Mouse (Mus musculus) hindbrain, embryonic 14.5 days (tissue): ENCODE measurements around the gene Csnk2a1. TPM values are rescaled to one million over a fixed set of nuclear protein-coding genes. Genes with fewer than 3 reads are reported as not detected.

ENCODE experiments used
- ATAC-seq: fragments of 200-750 bp; cut with Nextera tagmentation; 2 replicates; pipeline ENCODE4 v1.8.0; 2017; ENCODE audit warnings: moderate number of reproducible peaks, mild to moderate bottlenecking, moderate TSS enrichment, moderate library complexity; ENCODE audit not compliant: low FRiP score
- DNase-seq: peaks from one replicate; pipeline ENCODE4 v3.0.0-alpha.2; 2015; ENCODE audit warnings: low spot score
- H3K27ac ChIP-seq: fragments of 300-500 bp; sonication (generic); 2 replicates; pipeline ENCODE4 v1.5.1; 2014; ENCODE audit warnings: mild to moderate bottlenecking, moderate library complexity
- H3K27me3 ChIP-seq: fragments of 300-500 bp; sonication (generic); 2 replicates; pipeline ENCODE4 v1.6.1; 2014; ENCODE audit warnings: mild to moderate bottlenecking, low read length, mixed read lengths; ENCODE audit not compliant: control insufficient read depth, insufficient read depth
- H3K36me3 ChIP-seq: fragments of 300-500 bp; sonication (generic); replicated peaks from 2 replicates; pipeline ENCODE4 v1.6.1; 2014; ENCODE audit not compliant: control insufficient read depth, insufficient read depth
- H3K4me1 ChIP-seq: fragments of 300-500 bp; sonication (generic); replicated peaks from 2 replicates; pipeline ENCODE4 v1.6.1; 2014; ENCODE audit warnings: antibody characterized with exemption, low read length, mixed read lengths; ENCODE audit not compliant: control insufficient read depth, insufficient read depth
- H3K4me2 ChIP-seq: fragments of 300-500 bp; sonication (generic); replicated peaks from 2 replicates; pipeline ENCODE4 v1.6.1; 2014; ENCODE audit warnings: mild to moderate bottlenecking, moderate library complexity
- H3K4me3 ChIP-seq: fragments of 300-500 bp; sonication (generic); replicated peaks from 2 replicates; pipeline ENCODE4 v1.5.1; 2014; ENCODE audit warnings: mild to moderate bottlenecking, low read length
- H3K9ac ChIP-seq: fragments of 300-500 bp; sonication (generic); 2 replicates; pipeline ENCODE4 v1.6.1; 2014
- H3K9me3 ChIP-seq: fragments of 300-500 bp; sonication (generic); 2 replicates; pipeline ENCODE4 v1.6.1; 2016; ENCODE audit warnings: low read length; ENCODE audit not compliant: control insufficient read depth
- WGBS: fragments of 180-500 bp; shearing (Covaris S2); extraction: QIAGEN DNeasy Blood & Tissue Kit; methylation state at CpG from one replicate; pipeline ENCODE4 v1.1.7; 2014; 5-methylcytosine and 5-hydroxymethylcytosine counted together
- polyA plus RNA-seq: library from polyadenylated mRNA; unstranded; fragments of >200 nt; fragmentation: Nextera tagmentation; extraction: Ambion mirVana; gene quantifications from 2 replicates; pipeline ENCODE4 v1.2.1, GENCODE M21; 2014

Csnk2a1 gene
- 104 and 150 TPM in 2 replicates for polyA plus RNA-seq

DNA sequence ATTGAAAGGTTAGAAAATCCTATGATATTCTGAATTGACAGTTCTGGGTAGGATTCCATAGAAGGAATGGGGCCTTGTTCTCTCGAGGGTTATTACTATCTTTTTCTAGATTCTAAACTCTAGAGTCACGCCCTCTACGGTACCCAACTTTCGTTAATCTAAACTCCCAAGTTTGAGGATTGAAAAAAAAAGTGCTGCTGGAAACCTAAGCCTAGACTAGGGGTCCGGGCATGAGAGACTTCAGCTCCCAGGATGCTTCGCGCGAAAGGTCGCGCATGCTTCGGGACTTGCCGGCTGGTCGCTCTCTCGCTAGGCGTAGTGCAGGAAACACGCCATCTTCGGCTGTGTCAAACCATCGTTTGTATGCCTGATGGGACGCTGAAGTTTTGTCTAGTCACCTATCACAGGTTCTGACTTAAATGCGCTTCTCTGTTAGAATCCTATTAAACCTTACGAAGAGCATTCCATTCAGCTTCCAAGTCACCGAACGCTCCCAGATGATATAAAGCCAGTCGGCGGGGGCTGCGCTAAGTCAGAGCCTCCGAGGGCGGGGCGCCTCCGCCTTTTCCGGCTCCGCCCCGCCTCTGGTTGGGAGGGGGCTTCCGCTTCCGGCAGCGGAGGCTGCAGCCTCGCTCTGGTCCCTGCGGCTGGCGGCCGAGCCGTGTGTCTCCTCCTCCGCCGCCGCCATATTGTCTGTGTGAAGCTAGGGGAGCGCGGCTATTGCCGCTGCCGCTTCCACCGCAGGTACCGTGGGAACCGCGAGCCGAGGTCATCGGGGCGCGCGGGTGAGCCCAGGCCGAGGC lies at the start of gene Csnk2a1:
Gene Csnk2a1 (plus strand): TSS at position 592 of the 803 bp plus-strand sequence.
- H3K4me3 ChIP-seq: peak within 1 kb of the TSS; percentile 97
- H3K9ac ChIP-seq: peak within 1 kb of the TSS; percentile 98
- peaks cover 21% of the 10 kb centered on the region for H3K4me1 ChIP-seq
- no peaks in the 10 kb centered on the region for H3K9me3 ChIP-seq
- no peaks in the 10 kb centered on the region for H3K27me3 ChIP-seq
- H3K36me3 ChIP-seq: no peaks in the 10 kb centered on the region
- ATAC-seq (peak; percentile 97), DNase-seq (peak; percentile 92)
- peak within 1 kb of the TSS; percentile 76 for H3K4me2 ChIP-seq
- WGBS: under 1% methylated on average over 50 of the region's 58 CpGs
- H3K27ac ChIP-seq: peak within 1 kb of the TSS; percentile 98

DNA sequence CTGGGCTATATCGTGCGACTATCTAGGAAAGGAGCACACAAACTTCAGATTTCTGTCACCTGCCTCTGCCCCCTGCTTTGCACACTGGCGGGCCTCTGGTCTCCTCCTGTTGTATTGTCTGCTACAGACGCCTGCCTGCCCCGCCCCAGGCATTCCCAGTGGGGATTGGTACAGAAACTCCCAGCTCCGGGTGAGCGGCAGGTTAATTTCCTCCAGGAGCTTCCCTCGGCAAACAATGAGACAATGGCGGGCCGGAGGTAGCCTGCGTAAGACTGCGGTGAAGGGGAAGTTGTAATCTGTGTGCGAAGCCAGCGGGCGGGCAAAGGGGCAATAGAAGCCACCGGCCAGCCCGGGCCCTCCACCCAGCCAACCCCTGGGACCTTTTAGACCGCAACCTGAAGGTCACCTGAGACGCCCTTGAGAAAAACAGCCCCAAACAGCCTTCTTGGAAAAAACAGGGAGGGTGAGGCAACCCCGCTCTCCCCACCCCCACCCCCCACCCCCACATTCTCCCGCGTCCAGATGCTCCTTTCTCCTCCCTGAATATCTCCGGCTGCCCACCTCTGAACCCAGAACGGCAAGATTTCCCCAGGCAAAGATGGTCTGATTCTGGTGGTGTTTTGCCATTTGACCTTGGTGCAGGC lies 49.4 kb upstream of the Csnk2a1 start:
- H3K4me1 ChIP-seq: no peaks in the 10 kb centered on the region
- peak overlapping the region; percentile 20 for H3K4me2 ChIP-seq
- no peak overlapping the region for H3K27ac ChIP-seq
- H3K4me3 ChIP-seq: no peak overlapping the region
- H3K36me3 ChIP-seq: no peaks in the 10 kb centered on the region
- DNase-seq: no peak
- 11% methylated on average over 24 of the region's 24 CpGs for WGBS
- H3K9me3 ChIP-seq: no peaks in the 10 kb centered on the region
- ATAC-seq: no peak
- peak overlapping the region; percentile 35; the same call in 1 of the 2 replicates for H3K9ac ChIP-seq
- no peaks in the 10 kb centered on the region for H3K27me3 ChIP-seq

DNA sequence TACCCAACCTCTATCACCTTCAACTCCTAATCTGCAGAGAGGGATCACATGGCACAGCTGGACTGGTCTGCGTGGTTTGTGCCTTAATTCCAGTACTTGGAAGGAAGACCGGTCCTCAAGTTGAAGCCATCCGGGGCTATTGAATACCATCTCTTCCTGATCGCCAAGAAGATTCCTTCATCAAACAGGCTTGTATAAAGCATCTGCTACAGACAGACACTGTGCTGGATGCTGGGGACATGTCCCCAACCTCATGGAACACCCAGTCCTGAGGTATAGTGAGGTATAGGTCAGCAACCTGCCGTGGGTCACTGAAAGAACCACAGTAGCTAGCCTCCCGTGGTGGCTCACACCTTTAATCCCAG lies 48.9 kb upstream of the Csnk2a1 start:
- Histone ChIP-seq H3K4me1 (no peaks in the 10 kb centered on the region), H3K27ac (no peak overlapping the region), H3K4me3 (no peak overlapping the region), H3K4me2 (no peak overlapping the region), H3K27me3 (no peaks in the 10 kb centered on the region), H3K9ac (no peak overlapping the region), H3K36me3 (no peaks in the 10 kb centered on the region), H3K9me3 (no peaks in the 10 kb centered on the region)
- DNase-seq: no peak
- ATAC-seq: no peak
- 72% methylated on average over 6 of the region's 6 CpGs for WGBS

DNA sequence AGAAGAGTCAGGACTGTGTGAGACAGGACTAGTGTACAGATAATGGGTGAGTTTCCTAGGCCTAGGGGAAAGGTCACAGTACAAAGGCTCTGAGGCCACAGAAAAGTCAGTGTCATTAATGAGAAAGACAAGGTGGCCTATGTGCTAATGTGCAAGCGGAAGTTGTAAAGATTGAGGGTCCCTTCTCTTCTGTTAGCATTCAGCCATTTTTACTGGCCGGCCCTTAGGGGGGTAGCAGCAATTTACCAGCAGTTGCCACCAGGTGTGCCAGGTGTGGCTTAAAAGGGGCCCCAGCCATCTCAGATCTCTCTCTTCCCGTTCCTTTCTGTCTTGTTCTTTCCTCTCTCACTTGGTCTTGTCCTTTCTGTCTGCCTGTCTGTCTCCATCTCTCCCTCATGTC lies 48.3 kb upstream of the Csnk2a1 start:
- no peaks in the 10 kb centered on the region for H3K9me3 ChIP-seq
- no peaks in the 10 kb centered on the region for H3K27me3 ChIP-seq
- no peak overlapping the region for H3K4me3 ChIP-seq
- no peak for DNase-seq
- H3K36me3 ChIP-seq: no peaks in the 10 kb centered on the region
- no peak overlapping the region for H3K27ac ChIP-seq
- no peaks in the 10 kb centered on the region for H3K4me1 ChIP-seq
- no peak overlapping the region for H3K4me2 ChIP-seq
- WGBS: 88% methylated on average over 3 of the region's 3 CpGs
- no peak for ATAC-seq
- H3K9ac ChIP-seq: no peak overlapping the region

DNA sequence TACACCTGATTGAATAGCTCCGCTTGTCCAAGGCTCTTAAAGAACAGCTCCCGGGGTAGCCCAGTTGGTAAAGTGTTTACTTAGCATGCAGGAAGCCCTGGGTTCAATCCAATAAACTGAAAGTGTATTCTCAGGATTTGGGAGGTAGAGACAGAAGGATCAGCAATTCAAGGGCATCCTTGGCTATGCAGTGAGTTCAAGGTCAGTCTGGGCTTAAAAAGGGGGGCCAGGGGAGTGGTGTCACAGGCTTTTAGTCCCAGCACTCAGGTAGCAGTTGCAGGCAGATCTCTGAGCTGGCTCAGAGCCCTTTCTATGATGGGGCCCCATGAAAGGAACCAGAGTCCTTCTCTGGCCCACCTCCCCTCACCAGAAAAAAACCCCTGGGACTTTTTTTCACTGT lies 47.3 kb upstream of the Csnk2a1 start:
- no peak for DNase-seq
- Histone ChIP-seq H3K9me3 (no peaks in the 10 kb centered on the region), H3K36me3 (no peaks in the 10 kb centered on the region), H3K4me3 (no peak overlapping the region), H3K4me1 (no peaks in the 10 kb centered on the region), H3K9ac (no peak overlapping the region), H3K27ac (no peak overlapping the region), H3K4me2 (no peak overlapping the region), H3K27me3 (no peaks in the 10 kb centered on the region)
- no peak for ATAC-seq
- WGBS: 89% methylated on average over 2 of the region's 2 CpGs

DNA sequence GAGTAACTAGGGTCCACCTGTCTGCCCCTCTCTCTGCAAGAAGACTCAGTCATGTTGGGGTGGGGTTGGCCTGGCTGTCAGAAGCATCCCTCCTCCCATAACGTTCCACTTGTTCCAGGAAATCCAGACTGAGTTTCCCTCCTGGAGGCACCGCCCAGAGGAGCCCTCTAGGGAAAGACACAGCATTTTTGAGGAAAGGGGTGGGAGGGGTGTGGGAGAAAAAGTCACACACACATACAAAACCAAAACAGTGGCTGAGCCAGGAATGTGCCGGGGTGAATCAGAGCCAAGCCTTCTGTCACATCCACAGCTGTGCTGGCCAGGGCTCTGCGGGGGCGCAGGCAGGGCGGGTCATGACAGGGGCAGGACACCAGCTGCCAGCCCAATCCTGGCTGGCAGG lies 46.3 kb upstream of the Csnk2a1 start:
- Histone ChIP-seq H3K4me1 (no peaks in the 10 kb centered on the region), H3K27me3 (no peaks in the 10 kb centered on the region), H3K4me3 (no peak overlapping the region), H3K27ac (no peak overlapping the region), H3K4me2 (no peak overlapping the region), H3K36me3 (no peaks in the 10 kb centered on the region), H3K9me3 (no peaks in the 10 kb centered on the region), H3K9ac (no peak overlapping the region)
- 61% methylated on average over 6 of the region's 6 CpGs for whole genome bisulfite sequencing
- ATAC-seq: no peak
- DNase-seq: no peak

DNA sequence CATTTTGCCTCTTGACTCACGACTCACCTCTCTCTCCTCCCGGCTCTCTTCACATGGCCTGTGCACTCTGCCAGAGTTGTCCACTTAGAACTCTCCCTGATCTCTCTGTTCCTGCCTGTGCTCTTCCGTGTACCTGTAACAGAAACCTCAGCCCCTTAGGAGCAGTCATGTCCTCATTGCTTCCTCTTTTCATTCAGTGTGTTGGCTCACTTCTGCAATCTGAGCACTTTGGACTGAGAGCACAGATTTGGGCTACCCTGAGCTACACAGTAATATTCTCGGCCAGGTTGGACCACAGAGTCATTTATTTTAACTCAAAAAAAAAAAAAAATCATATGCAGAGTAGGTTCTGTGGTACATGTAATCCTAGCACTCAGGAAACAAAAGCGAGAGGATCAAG lies 39.5 kb upstream of the Csnk2a1 start:
- Histone ChIP-seq H3K9ac (no peak overlapping the region), H3K4me2 (no peak overlapping the region), H3K36me3 (no peaks in the 10 kb centered on the region), H3K27me3 (no peaks in the 10 kb centered on the region), H3K4me1 (no peaks in the 10 kb centered on the region), H3K4me3 (no peak overlapping the region), H3K9me3 (no peaks in the 10 kb centered on the region), H3K27ac (no peak overlapping the region)
- 82% methylated on average over 5 of the region's 5 CpGs for WGBS
- DNase-seq (no peak), ATAC-seq (no peak)

DNA sequence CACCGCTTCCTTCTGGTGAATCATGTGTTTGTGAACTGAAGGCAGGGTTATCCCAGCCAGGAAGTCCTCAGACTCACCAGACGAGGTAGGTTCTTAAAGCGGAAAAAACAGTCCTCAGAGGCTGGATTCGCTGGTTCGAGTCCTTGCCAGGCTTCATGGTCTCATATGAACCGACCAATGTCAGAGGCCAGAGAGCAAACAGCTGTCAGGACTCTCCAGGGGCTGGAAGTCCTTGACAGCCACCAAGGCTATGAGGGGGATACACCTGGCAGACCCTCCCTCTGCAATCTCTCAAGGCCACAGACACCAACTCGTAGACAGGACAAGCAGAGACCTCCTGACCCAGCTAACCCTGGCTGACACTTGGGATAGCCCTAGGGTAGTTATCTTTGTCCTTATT lies 37.4 kb upstream of the Csnk2a1 start:
- 76% methylated on average over 7 of the region's 7 CpGs for WGBS
- no peak for DNase-seq
- H3K27ac ChIP-seq: no peak overlapping the region
- H3K9ac ChIP-seq: no peak overlapping the region
- no peaks in the 10 kb centered on the region for H3K27me3 ChIP-seq
- H3K4me1 ChIP-seq: no peaks in the 10 kb centered on the region
- H3K36me3 ChIP-seq: no peaks in the 10 kb centered on the region
- no peak overlapping the region for H3K4me3 ChIP-seq
- no peak for ATAC-seq
- H3K4me2 ChIP-seq: no peak overlapping the region
- no peaks in the 10 kb centered on the region for H3K9me3 ChIP-seq

DNA sequence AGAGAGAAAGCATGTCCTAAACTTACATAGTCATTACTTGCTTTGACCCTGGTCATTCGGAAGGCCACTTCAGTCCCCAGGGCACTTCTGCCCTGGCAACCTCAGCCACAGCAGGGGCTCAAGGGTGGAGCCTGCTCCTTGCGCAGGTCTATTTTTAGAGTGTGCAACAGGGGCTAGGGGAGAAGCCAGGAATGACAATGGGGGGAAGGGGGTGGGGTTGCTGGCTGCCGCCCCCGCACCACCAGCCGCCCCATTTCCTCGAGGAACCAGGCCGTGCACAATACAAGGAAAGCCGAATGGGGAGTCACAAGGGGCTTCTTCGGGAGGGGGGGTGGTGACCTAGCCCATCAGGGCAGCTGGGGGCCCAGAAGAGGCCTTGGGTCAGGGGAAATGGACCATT lies 37.0 kb upstream of the Csnk2a1 start:
- H3K36me3 ChIP-seq: no peaks in the 10 kb centered on the region
- no peak for ATAC-seq
- 57% methylated on average over 9 of the region's 9 CpGs for WGBS

More for the DNA sequence above, 37.0 kb upstream of the Csnk2a1 start:
- H3K9me3 ChIP-seq: no peaks in the 10 kb centered on the region
- no peak overlapping the region for H3K27ac ChIP-seq
- H3K9ac ChIP-seq: no peak overlapping the region
- H3K27me3 ChIP-seq: no peaks in the 10 kb centered on the region
- H3K4me1 ChIP-seq: no peaks in the 10 kb centered on the region
- no peak for DNase-seq
- no peak overlapping the region for H3K4me2 ChIP-seq
- no peak overlapping the region for H3K4me3 ChIP-seq
